Mouse (Mus musculus) G1E (cell line): ENCODE data around the gene Ebf4. TPM values are rescaled to one million over a fixed set of nuclear protein-coding genes. Genes with fewer than 3 reads are reported as not detected.
A peak's percentile ranks its signal among the peaks of the same experiment; 100 is the strongest.

ENCODE experiments used
- ATAC-seq: 2 replicates; pipeline ENCODE4 v1.8.0; 2016; ENCODE audit warnings: mild to moderate bottlenecking; ENCODE audit not compliant: insufficient number of reproducible peaks, poor library complexity, low FRiP score, severe bottlenecking; ENCODE audit errors: extremely low read depth
- DNase-seq: peaks from one replicate; pipeline ENCODE4 v3.0.0; 2012; ENCODE audit warnings: low spot score
- H3K27me3 ChIP-seq: 2 replicates; pipeline ENCODE4 v1.6.1; 2012; ENCODE audit warnings: mild to moderate bottlenecking, low read length, inconsistent platforms; ENCODE audit not compliant: insufficient read depth
- H3K36me3 ChIP-seq: replicated peaks from 2 replicates; pipeline ENCODE3; 2012; ENCODE audit warnings: mild to moderate bottlenecking, inconsistent platforms
- H3K4me1 ChIP-seq: 2 replicates; pipeline ENCODE4 v1.6.1; 2012; ENCODE audit warnings: low read depth, low read length, inconsistent platforms, mixed read lengths; ENCODE audit not compliant: insufficient read depth
- H3K4me3 ChIP-seq: 2 replicates; pipeline ENCODE4 v1.5.1; 2012; ENCODE audit warnings: low read depth, mild to moderate bottlenecking, inconsistent platforms, low read length, moderate library complexity, mixed read lengths
- H3K9me3 ChIP-seq: replicated peaks from 2 replicates; pipeline ENCODE4 v1.6.1; 2012; ENCODE audit warnings: inconsistent platforms
- CTCF ChIP-seq: IDR thresholded peaks from 2 replicates; pipeline ENCODE4 v1.5.1; 2012; ENCODE audit warnings: low read depth, low read length, inconsistent platforms, mixed read lengths
- GATA1 ChIP-seq: IDR thresholded peaks from 2 replicates; pipeline ENCODE4 v1.6.1; 2012; ENCODE audit warnings: borderline replicate concordance, low read length, inconsistent platforms, mixed read lengths
- GATA2 ChIP-seq: IDR thresholded peaks from 2 replicates; pipeline ENCODE4 v1.6.1; 2012; ENCODE audit warnings: low read depth, low read length, inconsistent platforms, borderline replicate concordance
- POLR2AphosphoS5 ChIP-seq: IDR thresholded peaks from 2 replicates; pipeline ENCODE4 v1.6.1; 2012; ENCODE audit warnings: low read depth, low read length, inconsistent platforms; ENCODE audit not compliant: insufficient replicate concordance
- TAL1 ChIP-seq: conservative IDR thresholded peaks from 2 replicates; pipeline ENCODE4 v1.6.1; 2012; ENCODE audit warnings: low read depth, low read length, inconsistent platforms, mixed read lengths
- polyA plus RNA-seq: library from polyadenylated mRNA; stranded (reverse); fragments of >175 nt; gene quantifications from 2 replicates; pipeline ENCODE4 v1.2.3, GENCODE M21; 2012
- total RNA-seq, 2 experiments: library from RNA; stranded (forward) in 1 of 2; stranded (reverse) in 1 of 2; fragments of 200-1000 nt in 1 of 2; fragments of >200 nt in 1 of 2; fragmentation: Nextera tagmentation in 1 of 2; gene quantifications; 2 replicates each; pipeline ENCODE4 v1.2.3; 2014 to 2017

Gene Ebf4
- total RNA-seq (2014; fragmentation: Nextera tagmentation) (0.49 and 0.83 TPM in 2 replicates), total RNA-seq (2017) (0.06 TPM in 1 of 2 replicates, not detected in the other), polyA plus RNA-seq (not detected in 2 replicates)

DNA sequence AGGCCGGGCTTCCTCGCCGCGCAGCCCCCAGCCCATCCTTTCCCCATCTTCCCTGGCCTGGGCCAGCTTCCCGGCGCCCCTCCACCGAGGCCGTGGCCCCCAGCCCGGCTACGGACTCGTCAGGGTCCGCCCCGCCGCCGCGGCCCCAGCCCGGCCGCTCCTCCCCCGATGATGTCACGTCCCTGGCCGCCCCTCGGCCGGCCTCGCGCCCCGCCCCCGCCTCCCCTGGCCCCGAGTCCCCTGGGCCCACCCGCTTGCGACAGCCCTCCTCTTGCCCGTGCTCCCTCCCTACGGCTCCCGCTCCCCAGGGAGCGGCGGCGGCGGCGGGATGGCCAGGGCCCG lies at the start of gene Ebf4:
Ebf4 (plus strand) TSS at position 234 of the 342 bp plus-strand sequence.
- TF ChIP-seq POLR2AphosphoS5 (no peak), GATA2 (no peak), GATA1 (no peak), CTCF (no peak), TAL1 (no peak)
- Histone ChIP-seq H3K27me3 (peaks cover 53% of the 10 kb centered on the region), H3K4me3 (no peak within 1 kb of the TSS; the same call in 1 of the 2 replicates), H3K36me3 (peaks cover 4% of the 10 kb centered on the region), H3K4me1 (peaks cover 17% of the 10 kb centered on the region), H3K9me3 (peaks cover 7% of the 10 kb centered on the region; the same call in 1 of the 2 replicates)
- DNase-seq (no peak), ATAC-seq (no peak)

DNA sequence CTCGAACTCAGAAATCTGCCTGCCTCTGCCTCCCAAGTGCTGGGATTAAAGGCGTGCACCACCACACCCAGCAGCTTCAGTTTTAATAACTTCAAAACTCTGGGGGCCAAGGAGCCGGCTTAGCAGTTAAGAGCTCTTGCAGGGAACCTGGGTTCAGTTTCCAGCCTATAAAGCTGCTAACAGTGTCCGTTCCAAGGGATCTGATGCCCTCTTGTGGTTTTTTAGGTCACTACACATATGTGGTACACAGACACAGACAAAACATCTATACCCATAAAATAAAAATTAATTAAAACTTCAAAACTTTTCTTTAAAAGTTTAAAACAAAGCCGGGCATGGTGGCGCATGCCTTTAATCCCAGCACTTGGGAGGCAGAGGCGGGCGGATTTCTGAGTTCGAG lies 48.1 kb upstream of the Ebf4 start:
- Histone ChIP-seq H3K4me1 (no peaks in the 10 kb centered on the region), H3K27me3 (peaks cover 19% of the 10 kb centered on the region), H3K9me3 (no peaks in the 10 kb centered on the region), H3K36me3 (no peaks in the 10 kb centered on the region), H3K4me3 (no peak overlapping the region)
- DNase-seq (peak; percentile 9), ATAC-seq (no peak)
- TF ChIP-seq CTCF: no peak
- TF ChIP-seq GATA2: no peak
- TF ChIP-seq TAL1: no peak
- TF ChIP-seq POLR2AphosphoS5: no peak
- TF ChIP-seq GATA1: no peak

DNA sequence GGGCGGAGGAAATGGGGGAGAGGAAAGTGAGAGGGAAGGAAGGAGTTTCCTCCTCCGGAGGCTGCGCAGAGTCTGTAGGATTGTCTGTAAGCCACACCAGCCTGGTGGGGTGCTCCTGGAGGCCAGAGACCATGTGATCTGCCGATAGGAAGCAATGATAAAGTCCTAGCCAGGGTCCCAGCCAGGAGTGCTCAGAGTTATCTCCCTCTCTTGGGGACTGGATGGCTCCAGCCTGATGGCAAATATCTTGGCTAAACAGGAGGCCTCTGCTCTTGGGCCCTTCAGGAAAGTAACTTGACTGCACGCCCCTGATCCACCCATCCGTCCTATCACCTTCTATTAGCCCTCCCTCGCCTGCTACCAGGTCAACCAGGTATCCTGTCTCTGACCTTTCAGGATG lies 46.7 kb upstream of the Ebf4 start:
- Histone ChIP-seq H3K4me1 (no peaks in the 10 kb centered on the region), H3K27me3 (peaks cover 24% of the 10 kb centered on the region), H3K9me3 (no peaks in the 10 kb centered on the region), H3K36me3 (no peaks in the 10 kb centered on the region), H3K4me3 (no peak overlapping the region)
- DNase-seq (no peak), ATAC-seq (no peak)
- TF ChIP-seq GATA1 (no peak), GATA2 (no peak), TAL1 (no peak), POLR2AphosphoS5 (no peak), CTCF (no peak)

DNA sequence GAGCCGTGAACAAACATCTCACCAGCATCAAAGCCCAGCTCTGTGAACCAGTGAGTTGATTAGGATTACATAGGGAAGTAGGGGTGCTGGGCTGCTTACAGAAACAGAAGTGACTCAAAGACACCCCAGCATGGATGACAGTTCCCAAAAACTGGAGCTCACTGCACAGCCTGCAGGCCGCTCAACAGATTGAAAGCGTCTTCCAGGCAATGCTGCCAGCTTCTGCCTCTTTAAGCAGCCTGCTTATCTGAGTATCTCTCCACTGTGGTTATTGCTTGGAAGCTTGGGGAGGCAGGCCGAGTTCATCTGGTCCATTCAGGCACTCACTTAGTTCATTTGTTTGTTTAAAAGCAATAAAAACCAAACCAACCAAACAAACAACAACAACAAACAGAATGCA lies 38.2 kb upstream of the Ebf4 start:
- peaks cover 23% of the 10 kb centered on the region for H3K27me3 ChIP-seq
- no peak for ATAC-seq
- no peak for DNase-seq
- H3K4me3 ChIP-seq: no peak overlapping the region
- TF ChIP-seq POLR2AphosphoS5 (no peak), TAL1 (no peak), GATA1 (no peak), CTCF (no peak), GATA2 (no peak)
- no peaks in the 10 kb centered on the region for H3K9me3 ChIP-seq
- H3K4me1 ChIP-seq: no peaks in the 10 kb centered on the region
- H3K36me3 ChIP-seq: no peaks in the 10 kb centered on the region

DNA sequence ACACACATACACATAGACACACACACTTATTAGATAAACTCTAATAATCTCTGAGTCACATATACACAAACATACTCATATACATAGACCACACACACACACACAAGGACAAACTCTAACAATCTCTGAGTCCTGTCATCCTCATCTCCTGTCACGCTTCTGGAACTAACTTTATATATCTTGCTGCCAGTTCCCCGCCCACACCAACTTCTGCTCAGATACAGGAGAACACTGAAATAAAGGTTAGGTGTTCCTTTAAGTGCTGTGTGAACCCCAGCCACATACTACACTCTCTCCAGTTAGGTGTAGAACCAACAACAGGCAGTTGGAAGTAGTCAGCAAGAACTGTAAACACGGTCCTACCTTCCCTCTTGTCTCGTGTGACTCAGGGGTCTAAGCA lies 34.1 kb upstream of the Ebf4 start:
- TF ChIP-seq TAL1 (no peak), GATA1 (no peak), POLR2AphosphoS5 (no peak), CTCF (no peak), GATA2 (no peak)
- DNase-seq (no peak), ATAC-seq (no peak)
- Histone ChIP-seq H3K9me3 (no peaks in the 10 kb centered on the region), H3K4me3 (no peak overlapping the region), H3K4me1 (peaks cover 6% of the 10 kb centered on the region; the same call in 1 of the 2 replicates), H3K36me3 (no peaks in the 10 kb centered on the region), H3K27me3 (peaks cover 39% of the 10 kb centered on the region)

DNA sequence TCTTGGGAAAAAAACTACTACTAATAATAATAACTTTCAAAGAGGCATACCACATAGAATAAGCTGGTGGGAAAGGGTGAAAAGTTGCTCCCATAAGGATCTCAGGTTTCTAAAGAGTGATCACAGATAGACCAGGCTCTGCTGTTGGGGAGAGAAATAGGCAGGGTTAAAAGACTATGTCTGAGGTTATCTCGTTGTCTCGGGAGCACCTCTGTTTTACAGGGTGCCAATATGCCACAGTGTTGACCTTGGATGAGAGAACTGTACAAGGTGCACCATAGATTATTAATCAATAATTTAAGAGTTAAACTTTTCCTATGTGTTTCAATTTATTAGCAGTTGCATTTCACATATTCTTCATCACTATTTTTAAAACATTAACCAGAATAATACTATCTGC lies 33.1 kb upstream of the Ebf4 start:
- DNase-seq: no peak
- H3K4me1 ChIP-seq: peaks cover 6% of the 10 kb centered on the region; the same call in 1 of the 2 replicates
- H3K36me3 ChIP-seq: no peaks in the 10 kb centered on the region
- H3K4me3 ChIP-seq: no peak overlapping the region
- ATAC-seq: no peak
- TF ChIP-seq GATA2 (no peak), CTCF (no peak), GATA1 (no peak), POLR2AphosphoS5 (no peak), TAL1 (no peak)
- peaks cover 33% of the 10 kb centered on the region for H3K27me3 ChIP-seq
- no peaks in the 10 kb centered on the region for H3K9me3 ChIP-seq

DNA sequence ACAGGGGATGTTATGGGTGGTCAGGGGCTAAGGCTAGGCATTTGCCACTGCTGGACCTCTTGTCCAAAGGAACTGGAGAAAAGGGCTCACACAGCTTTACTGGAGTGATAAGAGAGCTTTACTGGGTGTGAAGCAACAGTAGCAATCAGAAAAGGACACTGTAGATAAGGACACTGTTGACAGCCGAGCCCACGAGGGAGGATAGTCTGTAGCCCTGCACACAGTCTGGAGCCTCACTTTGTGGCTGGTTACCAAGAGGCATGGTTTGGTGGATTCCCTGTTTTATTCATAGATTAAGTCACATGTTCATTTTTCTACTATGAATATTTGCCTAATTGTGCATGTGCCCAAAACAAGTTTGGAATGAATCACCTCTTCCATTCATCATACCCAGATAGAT lies 32.6 kb upstream of the Ebf4 start:
- no peaks in the 10 kb centered on the region for H3K36me3 ChIP-seq
- H3K27me3 ChIP-seq: peaks cover 28% of the 10 kb centered on the region
- no peak overlapping the region for H3K4me3 ChIP-seq
- ATAC-seq (no peak), DNase-seq (no peak)
- TF ChIP-seq GATA2 (no peak), POLR2AphosphoS5 (no peak), TAL1 (no peak), CTCF (no peak), GATA1 (no peak)
- no peaks in the 10 kb centered on the region for H3K9me3 ChIP-seq
- H3K4me1 ChIP-seq: peaks cover 6% of the 10 kb centered on the region; the same call in 1 of the 2 replicates
